Mouse (Mus musculus) embryonic facial prominence, embryonic 15.5 days (tissue): ENCODE measurements around the gene Vmp1. TPM values are rescaled to one million over a fixed set of nuclear protein-coding genes. Genes with fewer than 3 reads are reported as not detected.

Source experiments
- ATAC-seq: fragments of 200-750 bp; cut with Nextera tagmentation; 2 replicates; pipeline ENCODE4 v1.8.0; 2017; ENCODE audit warnings: low read depth, moderate TSS enrichment; ENCODE audit not compliant: insufficient number of reproducible peaks, low FRiP score, low TSS enrichment
- H3K27ac ChIP-seq: fragments of 300-500 bp; sonication (generic); replicated peaks from 2 replicates; pipeline ENCODE4 v1.5.1; 2015; ENCODE audit warnings: mild to moderate bottlenecking, inconsistent platforms
- H3K27me3 ChIP-seq: fragments of 300-500 bp; sonication (generic); 2 replicates; pipeline ENCODE4 v1.6.1; 2015; ENCODE audit warnings: inconsistent platforms
- H3K36me3 ChIP-seq: fragments of 300-500 bp; sonication (generic); 2 replicates; pipeline ENCODE4 v1.6.1; 2015; ENCODE audit warnings: mild to moderate bottlenecking, inconsistent platforms
- H3K4me1 ChIP-seq: fragments of 300-500 bp; sonication (generic); 2 replicates; pipeline ENCODE4 v1.6.1; 2015; ENCODE audit warnings: inconsistent platforms
- H3K4me2 ChIP-seq: fragments of 300-500 bp; sonication (generic); replicated peaks from 2 replicates; pipeline ENCODE4 v1.6.1; 2015; ENCODE audit warnings: mild to moderate bottlenecking, inconsistent platforms
- H3K4me3 ChIP-seq: fragments of 300-500 bp; sonication (generic); replicated peaks from 2 replicates; pipeline ENCODE4 v1.5.1; 2015; ENCODE audit warnings: mild to moderate bottlenecking, inconsistent platforms
- H3K9ac ChIP-seq: fragments of 300-500 bp; sonication (generic); 2 replicates; pipeline ENCODE4 v1.6.1; 2015; ENCODE audit warnings: inconsistent platforms
- H3K9me3 ChIP-seq: fragments of 300-500 bp; sonication (generic); replicated peaks from 2 replicates; pipeline ENCODE4 v1.6.1; 2016; ENCODE audit warnings: inconsistent platforms
- WGBS: fragments of 180-500 bp; shearing (Covaris S2); methylation state at CpG from one replicate; pipeline ENCODE4 v1.1.7; 2015; 5-methylcytosine and 5-hydroxymethylcytosine counted together
- polyA plus RNA-seq: library from polyadenylated mRNA; unstranded; fragments of >200 nt; fragmentation: Nextera tagmentation; extraction: Ambion mirVana; gene quantifications from 2 replicates; pipeline ENCODE4 v1.2.1, GENCODE M21; 2015

Gene Vmp1
- polyA plus RNA-seq, 1 experiment from 2014 or later = 82.8 TPM

DNA sequence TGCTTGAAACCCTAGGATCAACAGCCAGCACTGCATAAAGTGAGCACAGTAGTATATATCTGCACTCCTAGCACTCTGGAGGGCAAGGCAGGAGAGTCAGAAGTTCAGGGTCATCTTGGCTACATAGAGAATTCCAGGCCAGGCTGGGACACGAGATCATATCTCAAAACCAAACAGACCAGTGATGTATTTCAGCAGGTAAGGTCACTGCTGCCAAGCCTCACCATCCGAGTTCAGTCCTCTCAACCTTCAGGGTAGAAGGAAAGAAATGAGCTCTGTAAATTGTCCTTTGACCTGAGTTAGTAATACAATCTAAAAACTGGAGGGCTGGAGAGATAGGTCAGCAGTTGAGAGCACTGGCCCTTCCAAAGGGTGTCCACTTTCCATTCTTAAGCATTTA, 109.2 kb downstream of the Vmp1 start:
- WGBS = 54% methylated on average over 2 of the region's 2 CpGs
- Histone ChIP-seq H3K27ac (no peak overlapping the region), H3K4me2 (no peak overlapping the region), H3K9me3 (no peaks in the 10 kb centered on the region), H3K4me3 (no peak overlapping the region), H3K9ac (no peak overlapping the region), H3K4me1 (peaks cover 40% of the 10 kb centered on the region), H3K36me3 (no peaks in the 10 kb centered on the region), H3K27me3 (no peaks in the 10 kb centered on the region)
- no peak for ATAC-seq

GRCm38 (mm10) chr11:86573646-86574231, 109.9 kb downstream of the Vmp1 start:
- Histone ChIP-seq H3K36me3 (no peaks in the 10 kb centered on the region), H3K9ac (no peak overlapping the region), H3K4me1 (peaks cover 34% of the 10 kb centered on the region), H3K27me3 (no peaks in the 10 kb centered on the region), H3K4me2 (no peak overlapping the region), H3K9me3 (no peaks in the 10 kb centered on the region), H3K27ac (no peak overlapping the region), H3K4me3 (no peak overlapping the region)
- ATAC-seq = no peak
- 83% methylated on average over 6 of the region's 6 CpGs for WGBS

DNA sequence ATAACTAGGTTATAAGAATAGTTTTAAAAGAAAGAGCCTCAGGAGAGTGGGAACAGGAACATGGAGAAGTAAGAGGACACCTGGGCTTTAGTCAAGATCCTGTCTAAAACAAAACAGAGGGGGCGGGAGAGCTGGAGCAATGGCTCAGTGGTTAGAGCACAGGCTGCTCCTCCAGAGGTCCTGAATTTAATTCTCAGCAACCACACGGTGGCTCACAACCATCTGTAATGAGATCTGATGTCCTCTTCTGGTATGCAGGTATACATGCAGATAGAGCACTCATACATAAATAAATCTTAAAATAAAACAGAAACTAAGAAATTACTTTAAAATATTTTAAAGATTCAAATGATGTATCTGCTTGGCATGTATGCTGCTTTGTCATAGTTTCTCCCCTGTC, 111.0 kb downstream of the Vmp1 start:
- no peaks in the 10 kb centered on the region for H3K27me3 ChIP-seq
- H3K4me1 ChIP-seq = peaks cover 28% of the 10 kb centered on the region
- WGBS = 65% methylated on average over 2 of the region's 2 CpGs
- no peaks in the 10 kb centered on the region for H3K9me3 ChIP-seq
- no peak overlapping the region for H3K9ac ChIP-seq
- no peak overlapping the region for H3K27ac ChIP-seq
- H3K4me3 ChIP-seq = no peak overlapping the region
- no peak for ATAC-seq
- H3K36me3 ChIP-seq = no peaks in the 10 kb centered on the region
- H3K4me2 ChIP-seq = no peak overlapping the region

DNA sequence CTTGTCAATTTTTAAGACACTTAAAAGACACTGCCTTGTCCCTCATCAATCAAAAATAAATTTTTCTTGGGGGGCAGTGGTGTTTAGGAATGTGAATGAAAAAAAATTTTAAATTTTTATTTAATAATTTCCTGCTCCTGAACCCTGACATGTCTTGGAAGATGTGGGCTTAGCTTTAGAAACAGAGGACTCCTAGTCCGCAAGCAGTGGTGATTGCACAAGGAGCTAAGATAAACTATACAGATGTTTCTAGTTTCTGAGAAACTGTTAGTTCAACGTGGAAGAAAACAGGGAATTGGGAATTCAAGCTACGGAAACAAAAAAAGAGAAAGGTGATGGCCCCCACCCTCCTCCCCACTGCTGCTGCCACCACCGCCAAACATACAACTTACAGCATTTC, 111.8 kb downstream of the Vmp1 start:
- no peak overlapping the region for H3K4me3 ChIP-seq
- peaks cover 21% of the 10 kb centered on the region for H3K4me1 ChIP-seq
- no peaks in the 10 kb centered on the region for H3K27me3 ChIP-seq
- H3K9me3 ChIP-seq = no peaks in the 10 kb centered on the region
- H3K9ac ChIP-seq = no peak overlapping the region
- ATAC-seq = no peak
- WGBS = 43% methylated on average over 4 of the region's 4 CpGs
- H3K27ac ChIP-seq = peak overlapping the region; percentile 76
- H3K36me3 ChIP-seq = no peaks in the 10 kb centered on the region
- peak overlapping the region; percentile 10; the same call in 1 of the 2 replicates for H3K4me2 ChIP-seq

DNA sequence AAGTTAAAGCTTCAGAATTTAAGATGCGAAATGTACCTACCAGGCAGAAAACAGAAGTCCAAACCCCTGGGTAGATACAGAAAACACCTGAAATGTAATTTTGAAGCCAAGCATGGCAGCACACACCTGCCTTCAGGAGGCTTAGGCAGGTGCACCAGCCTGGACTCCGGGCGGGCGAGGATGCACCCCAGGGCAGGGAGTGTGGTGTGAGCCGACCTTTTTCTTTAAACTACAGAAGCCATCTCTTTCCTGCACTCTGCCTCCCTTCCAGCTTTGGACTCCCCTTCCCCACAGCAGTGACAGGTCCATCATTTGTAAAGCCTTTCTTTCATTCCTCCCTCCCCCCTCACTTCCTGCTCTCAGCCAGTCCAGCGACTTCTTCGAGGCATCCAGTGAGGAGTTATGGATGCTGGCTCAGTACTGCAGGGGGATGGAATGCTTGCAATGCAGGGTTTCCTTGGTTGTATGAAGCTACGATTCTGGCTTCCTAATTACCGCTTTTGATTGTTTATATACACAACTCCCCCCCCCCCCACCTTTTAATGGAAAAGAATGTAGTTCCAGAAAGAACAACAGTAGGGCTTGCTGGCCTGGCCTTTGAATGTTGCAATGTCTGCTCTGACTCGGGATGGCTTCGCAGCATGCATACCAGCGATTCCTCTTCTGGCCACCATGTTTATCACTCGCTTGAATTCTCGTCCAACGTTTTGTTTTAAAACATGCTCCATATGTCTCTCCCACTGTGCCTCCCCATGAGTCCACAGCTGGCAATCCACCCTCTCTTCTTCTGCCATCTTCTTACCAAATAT, 112.4 kb downstream of the Vmp1 start:
- Histone ChIP-seq H3K27me3 (no peaks in the 10 kb centered on the region), H3K36me3 (no peaks in the 10 kb centered on the region), H3K9me3 (no peaks in the 10 kb centered on the region), H3K4me1 (peaks cover 18% of the 10 kb centered on the region), H3K4me2 (peak overlapping the region; percentile 10; the same call in 1 of the 2 replicates), H3K4me3 (no peak overlapping the region), H3K27ac (peak overlapping the region; percentile 76), H3K9ac (no peak overlapping the region)
- ATAC-seq = peak; percentile 54; the same call in 1 of the 2 replicates
- 16% methylated on average over 15 of the region's 15 CpGs for WGBS

GRCm38 (mm10) chr11:86570261-86570746, 113.3 kb downstream of the Vmp1 start:
- Histone ChIP-seq H3K27ac (peak overlapping the region; percentile 61; the same call in 1 of the 2 replicates), H3K36me3 (no peaks in the 10 kb centered on the region), H3K9ac (no peak overlapping the region), H3K4me3 (no peak overlapping the region), H3K4me1 (peaks cover 18% of the 10 kb centered on the region), H3K27me3 (no peaks in the 10 kb centered on the region), H3K4me2 (no peak overlapping the region), H3K9me3 (no peaks in the 10 kb centered on the region)
- WGBS = 15% methylated on average over 9 of the region's 9 CpGs
- ATAC-seq = no peak

- H3K27me3 ChIP-seq = no peaks in the 10 kb centered on the region
- H3K4me1 ChIP-seq = peaks cover 18% of the 10 kb centered on the region
- H3K4me3 ChIP-seq = no peak overlapping the region
- H3K9me3 ChIP-seq = no peaks in the 10 kb centered on the region
- no peaks in the 10 kb centered on the region for H3K36me3 ChIP-seq
- no peak overlapping the region for H3K4me2 ChIP-seq
- H3K27ac ChIP-seq = no peak overlapping the region
- no peak for ATAC-seq
- 61% methylated on average over 3 of the region's 3 CpGs for WGBS
- no peak overlapping the region for H3K9ac ChIP-seq
These were observed 115.2 kb downstream of the Vmp1 start for GRCm38 (mm10) chr11:86568425-86568824.

DNA sequence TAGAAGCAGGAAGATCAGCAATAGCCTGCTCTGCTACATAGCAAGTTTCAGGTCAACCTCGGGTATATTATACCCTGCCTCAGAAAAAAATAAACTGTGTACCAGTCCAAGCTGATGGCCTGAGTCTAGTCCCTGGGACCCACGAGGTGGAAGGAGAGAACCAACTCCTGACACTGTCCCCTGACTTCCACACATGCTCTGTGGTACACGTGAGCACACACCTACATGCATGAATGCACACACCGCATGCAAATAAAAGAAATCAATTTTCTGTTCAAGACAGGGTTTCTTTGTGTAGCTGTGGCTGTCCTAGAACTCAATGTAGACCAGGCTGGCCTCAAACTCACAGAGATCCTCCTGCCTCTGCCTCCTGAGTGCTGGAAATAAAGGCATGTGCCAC, 125.4 kb downstream of the Vmp1 start:
- H3K27me3 ChIP-seq = no peaks in the 10 kb centered on the region
- H3K27ac ChIP-seq = no peak overlapping the region
- 96% methylated on average over 4 of the region's 4 CpGs for WGBS
- no peak overlapping the region for H3K4me3 ChIP-seq
- H3K4me2 ChIP-seq = no peak overlapping the region
- peaks cover 29% of the 10 kb centered on the region for H3K36me3 ChIP-seq
- H3K4me1 ChIP-seq = no peaks in the 10 kb centered on the region
- ATAC-seq = no peak
- no peak overlapping the region for H3K9ac ChIP-seq
- no peaks in the 10 kb centered on the region for H3K9me3 ChIP-seq

DNA sequence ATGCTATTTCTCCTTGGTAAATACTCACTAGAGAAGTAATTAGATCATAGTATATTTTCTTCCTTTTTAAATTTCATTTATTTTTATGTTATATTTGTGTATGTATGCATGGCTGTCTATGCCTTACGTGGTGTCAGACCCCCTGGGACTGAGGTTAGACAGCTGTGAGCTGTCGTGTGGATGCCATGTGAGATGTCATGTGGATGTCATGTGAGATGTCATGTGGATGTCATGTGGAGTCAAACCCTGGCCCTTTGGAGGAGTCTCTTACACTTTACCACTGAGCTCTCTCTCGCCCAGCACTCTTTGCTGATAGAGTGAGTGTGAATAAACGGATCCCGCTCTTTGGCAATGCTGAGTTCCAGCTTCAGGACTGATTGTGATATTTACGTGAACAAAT, 130.1 kb downstream of the Vmp1 start:
- Histone ChIP-seq H3K4me2 (no peak overlapping the region), H3K4me1 (no peaks in the 10 kb centered on the region), H3K9ac (no peak overlapping the region), H3K36me3 (peaks cover 29% of the 10 kb centered on the region; the same call in 1 of the 2 replicates), H3K27me3 (no peaks in the 10 kb centered on the region), H3K9me3 (no peaks in the 10 kb centered on the region), H3K27ac (no peak overlapping the region), H3K4me3 (no peak overlapping the region)
- ATAC-seq = no peak
- WGBS = 84% methylated on average over 6 of the region's 6 CpGs

- H3K4me1 ChIP-seq = peaks cover 12% of the 10 kb centered on the region
- WGBS = 94% methylated on average over 1 of the region's 1 CpGs
- no peak overlapping the region for H3K27ac ChIP-seq
- H3K4me3 ChIP-seq = no peak overlapping the region
- H3K27me3 ChIP-seq = no peaks in the 10 kb centered on the region
- peaks cover 16% of the 10 kb centered on the region; the same call in 1 of the 2 replicates for H3K36me3 ChIP-seq
- no peak overlapping the region for H3K4me2 ChIP-seq
- ATAC-seq = no peak
- no peak overlapping the region for H3K9ac ChIP-seq
- H3K9me3 ChIP-seq = no peaks in the 10 kb centered on the region
These were observed 136.2 kb downstream of the Vmp1 start for GRCm38 (mm10) chr11:86547412-86547811.

DNA sequence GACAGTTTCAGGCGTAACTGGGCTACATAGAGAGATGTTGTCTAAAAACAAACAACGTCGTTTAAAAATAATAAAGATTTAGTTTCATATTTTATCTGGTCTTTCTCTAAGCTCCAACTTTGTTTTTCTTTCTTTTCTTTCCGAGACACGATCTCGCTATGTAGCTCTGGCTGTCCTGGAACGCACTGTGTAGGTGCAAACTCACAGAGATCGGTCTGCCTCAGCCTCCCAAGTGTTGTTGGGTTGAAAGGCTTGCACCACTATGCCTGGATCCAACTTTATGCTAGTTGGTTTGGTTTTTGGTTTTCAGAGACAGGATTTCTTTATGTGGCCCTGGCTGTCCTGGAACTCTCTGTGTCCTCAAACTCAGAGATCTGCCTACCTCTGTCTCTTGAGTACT, 138.1 kb downstream of the Vmp1 start:
- peak overlapping the region; percentile 69 for H3K4me2 ChIP-seq
- no peaks in the 10 kb centered on the region for H3K27me3 ChIP-seq
- H3K4me1 ChIP-seq = peaks cover 19% of the 10 kb centered on the region
- ATAC-seq = no peak
- H3K27ac ChIP-seq = peak overlapping the region; percentile 90; the same call in 1 of the 2 replicates
- peaks cover 13% of the 10 kb centered on the region; the same call in 1 of the 2 replicates for H3K36me3 ChIP-seq
- 76% methylated on average over 8 of the region's 8 CpGs for WGBS
- peak overlapping the region; percentile 89 for H3K4me3 ChIP-seq
- no peaks in the 10 kb centered on the region for H3K9me3 ChIP-seq
- H3K9ac ChIP-seq = peak overlapping the region; percentile 35; the same call in 1 of the 2 replicates
